Mouse (Mus musculus): ENCODE results near the gene Fcer1g.
"Not testable (repeated sequence)": the region's sequence is repeated elsewhere in the genome, so short reads cannot be mapped to it uniquely, and the experiment has no call there.

Fcer1g gene

GRCm38 (mm10) chr1:171241952-171242351 is 7.8 kb upstream of the Fcer1g start:
- not testable (repeated sequence) for DNase-seq (ENCODE audit: low read depth)

DNA sequence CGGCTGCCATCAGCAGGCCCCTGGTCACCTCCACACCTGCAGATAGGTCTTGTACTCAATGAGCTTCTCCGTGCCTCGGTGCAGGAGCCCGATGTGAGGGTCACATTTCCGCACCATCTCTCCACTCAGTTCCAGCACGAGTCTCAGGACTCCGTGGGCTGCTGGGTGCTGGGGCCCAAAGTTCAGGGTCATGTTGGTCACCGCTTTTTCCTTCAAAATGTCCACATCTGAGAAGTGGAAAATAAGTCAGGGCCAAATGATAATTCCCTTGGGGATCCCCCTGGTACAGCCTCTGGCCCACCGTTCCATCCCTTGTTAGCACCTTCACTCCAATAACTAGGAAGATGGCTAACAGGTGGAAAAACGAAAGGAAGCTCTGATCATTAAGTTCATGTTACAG is 6.7 kb upstream of the Fcer1g start:
- no peak for DNase-seq (ENCODE audit: low read depth)

- DNase-seq (ENCODE audit: low read depth), result no peak
Observed at GRCm38 (mm10) chr1:171239992-171240744, 6.0 kb upstream of the Fcer1g start.

GRCm38 (mm10) chr1:171238463-171238862 is 4.3 kb upstream of the Fcer1g start:
- DNase-seq (ENCODE audit: low read depth), result peak; percentile 76

DNA sequence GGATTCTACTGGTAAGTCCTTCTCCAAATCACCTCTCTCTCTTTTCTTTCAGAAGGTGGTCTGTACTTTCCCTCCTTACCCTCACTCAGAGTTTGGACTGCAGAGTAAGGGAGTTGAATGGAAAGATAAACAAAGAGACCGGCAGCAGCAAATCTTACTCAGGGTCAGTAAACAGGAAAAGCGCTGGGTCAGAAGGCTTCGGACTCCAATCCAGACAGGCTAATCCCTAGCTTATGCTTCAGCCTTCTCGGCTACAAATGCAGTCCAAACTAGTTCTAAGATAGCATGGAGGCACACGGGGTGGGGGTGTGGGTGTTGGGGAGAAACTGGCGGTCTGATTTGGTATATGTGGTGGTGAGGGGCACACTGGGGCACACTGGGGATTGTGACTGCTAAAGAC is 3.3 kb upstream of the Fcer1g start:
- DNase-seq (ENCODE audit: low read depth), result no peak

GRCm38 (mm10) chr1:171235791-171236190 is 1.6 kb upstream of the Fcer1g start:
- no peak for DNase-seq (ENCODE audit: low read depth)

DNA sequence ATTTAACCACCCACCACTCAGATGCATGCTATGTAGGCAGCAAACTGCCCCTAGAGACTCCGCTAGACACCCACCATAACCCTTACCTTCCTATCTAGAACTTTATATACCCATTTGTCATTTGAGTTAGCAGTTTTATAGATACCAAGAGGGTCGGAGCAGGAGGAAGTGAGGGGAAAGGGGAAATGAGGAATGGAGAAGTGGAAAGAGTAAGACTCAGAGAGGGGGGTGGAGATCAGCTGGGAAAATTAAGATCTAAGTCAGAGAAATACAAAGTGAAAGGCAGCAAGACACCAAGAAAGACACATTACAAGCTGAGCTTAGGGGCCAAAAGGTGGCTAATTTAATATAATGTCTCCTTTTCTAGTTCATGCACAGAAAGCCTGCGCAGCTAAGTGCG is 373 bp upstream of the Fcer1g start:
- DNase-seq (ENCODE audit: low read depth), result no peak

GRCm38 (mm10) chr1:171232800-171233730 is 1.1 kb downstream of the Fcer1g start:
- DNase-seq (ENCODE audit: low read depth), result no peak

- DNase-seq (ENCODE audit: low read depth), result no peak
Observed at GRCm38 (mm10) chr1:171232348-171232747, 1.8 kb downstream of the Fcer1g start.

GRCm38 (mm10) chr1:171231844-171232243 is 2.3 kb downstream of the Fcer1g start:
- peak; percentile 18 for DNase-seq (ENCODE audit: low read depth)

- no peak for DNase-seq (ENCODE audit: low read depth)
Observed at GRCm38 (mm10) chr1:171230215-171230614, 4.0 kb downstream of the Fcer1g start.

- DNase-seq (ENCODE audit: low read depth), result no peak
Observed at GRCm38 (mm10) chr1:171229750-171230149, 4.4 kb downstream of the Fcer1g start.

DNA sequence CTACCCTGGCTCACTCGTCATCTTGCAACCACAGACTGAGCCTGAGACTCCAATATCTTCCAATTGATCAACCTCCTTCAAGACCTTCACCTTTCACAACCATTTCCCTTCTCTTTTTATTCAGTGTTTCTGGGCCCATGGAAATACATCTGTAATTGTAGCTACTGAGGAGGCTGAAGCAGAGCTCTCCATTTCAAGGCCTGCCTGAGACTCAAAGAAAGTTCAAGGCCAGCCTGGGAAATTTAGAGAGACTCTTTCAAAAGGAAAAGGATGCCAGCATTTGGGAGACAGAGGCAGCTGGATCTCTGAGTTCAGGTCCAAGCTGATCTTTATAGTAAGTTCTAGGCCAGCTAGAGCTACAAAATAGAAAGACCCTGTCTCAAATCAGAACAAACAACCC is 6.3 kb downstream of the Fcer1g start:
- DNase-seq (ENCODE audit: low read depth), result no peak

DNA sequence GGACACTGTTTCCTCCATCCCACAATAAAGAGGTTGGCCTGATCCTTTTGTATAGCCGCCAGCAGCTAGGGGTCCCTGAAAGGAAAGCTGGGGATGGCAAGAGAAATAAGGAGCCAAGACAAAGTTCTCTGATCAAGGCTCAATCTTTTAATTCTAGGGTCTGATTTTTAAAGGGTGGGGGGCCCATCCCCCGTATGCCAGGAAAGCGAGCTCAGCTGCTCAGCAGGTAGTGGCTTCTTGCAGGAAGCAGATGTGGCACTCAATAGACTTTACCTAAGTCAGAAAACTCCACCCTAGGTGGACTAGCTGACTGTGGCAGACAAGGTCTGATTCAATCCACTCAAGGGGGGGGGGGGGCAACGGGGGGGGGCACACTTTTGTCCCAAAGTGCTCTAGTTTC is 7.4 kb downstream of the Fcer1g start:
- no peak for DNase-seq (ENCODE audit: low read depth)

GRCm38 (mm10) chr1:171224857-171225256 is 9.3 kb downstream of the Fcer1g start, which contains the start of gene Apoa2:
Gene Apoa2, plus strand, starts transcription at chr1:171225054.
- DNase-seq (ENCODE audit: low read depth), result no peak

GRCm38 (mm10) chr1:171223796-171224195 is 10.4 kb downstream of the Fcer1g start:
- DNase-seq (ENCODE audit: low read depth), result peak; percentile 11

DNA sequence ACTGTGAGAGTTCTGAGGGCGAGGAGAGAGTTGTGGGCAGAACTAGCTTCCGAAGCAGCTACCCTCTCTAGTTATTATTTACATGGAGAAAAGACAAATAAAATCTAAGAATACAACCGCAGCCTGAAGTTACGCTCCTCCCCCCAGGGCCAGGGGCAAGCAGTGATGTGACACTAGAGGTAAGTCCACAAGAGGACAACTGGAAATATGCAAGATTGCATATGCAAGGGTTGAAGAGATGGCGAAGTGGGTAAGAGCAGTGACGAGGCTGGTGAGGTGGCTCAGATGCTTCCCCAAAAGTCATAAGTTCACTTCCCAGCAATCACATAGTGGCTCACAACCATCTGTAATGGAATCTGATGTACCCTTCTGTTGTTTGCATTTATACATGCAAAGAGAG is 11.0 kb downstream of the Fcer1g start:
- peak; percentile 40 for DNase-seq (ENCODE audit: low read depth)

- DNase-seq (ENCODE audit: low read depth), result peak; percentile 98
Observed at GRCm38 (mm10) chr1:171222238-171223155, 11.7 kb downstream of the Fcer1g start, which contains the start of gene Tomm40l. Gene Tomm40l, minus strand, starts transcription at chr1:171222514.

DNA sequence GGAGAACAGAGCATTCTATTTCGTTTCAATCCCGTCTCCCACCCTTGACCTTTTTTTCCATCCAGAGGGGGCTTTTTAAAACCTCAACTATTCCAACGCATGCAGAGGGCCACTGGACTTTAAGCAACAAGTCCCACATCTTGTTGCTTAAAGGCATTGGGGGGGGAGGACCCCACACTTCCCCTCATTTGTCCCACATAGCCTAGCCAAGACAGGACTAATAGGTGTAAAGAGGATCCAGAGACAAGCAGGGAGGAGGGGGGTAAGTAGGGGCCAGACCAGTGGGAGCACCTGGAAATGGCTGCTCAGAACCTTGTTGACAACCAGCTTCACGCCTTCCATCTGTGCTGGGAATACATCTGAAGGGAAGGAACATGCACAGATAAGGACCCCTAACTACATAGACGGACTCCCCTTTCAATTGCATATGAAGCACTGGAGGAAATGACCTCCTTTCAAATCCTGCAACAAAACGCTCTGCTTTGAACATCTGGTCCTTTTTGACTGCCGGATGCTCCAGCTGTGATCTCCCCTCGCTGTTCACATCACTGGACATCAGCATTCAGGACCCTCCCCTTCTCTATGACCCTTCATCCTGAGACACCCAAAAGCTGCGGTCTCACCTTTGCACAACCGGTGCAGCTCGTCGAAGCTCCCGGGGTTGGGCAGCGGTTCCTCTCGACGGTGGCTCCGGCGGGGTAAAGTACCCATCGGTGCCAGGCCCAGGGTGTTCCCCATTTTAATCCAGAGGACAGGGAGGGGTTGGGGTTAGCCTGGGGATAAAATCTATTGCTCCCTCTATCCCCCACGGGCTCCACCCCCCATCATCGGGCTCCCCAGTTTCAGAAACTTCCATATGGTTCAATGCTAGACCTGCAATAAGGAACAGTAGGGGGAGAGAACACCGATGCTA is 12.6 kb downstream of the Fcer1g start:
- peak; percentile 46 for DNase-seq (ENCODE audit: low read depth)

GRCm38 (mm10) chr1:171220871-171221270 is 13.3 kb downstream of the Fcer1g start:
- peak; percentile 92 for DNase-seq (ENCODE audit: low read depth)
